In the genomic region with DNA sequence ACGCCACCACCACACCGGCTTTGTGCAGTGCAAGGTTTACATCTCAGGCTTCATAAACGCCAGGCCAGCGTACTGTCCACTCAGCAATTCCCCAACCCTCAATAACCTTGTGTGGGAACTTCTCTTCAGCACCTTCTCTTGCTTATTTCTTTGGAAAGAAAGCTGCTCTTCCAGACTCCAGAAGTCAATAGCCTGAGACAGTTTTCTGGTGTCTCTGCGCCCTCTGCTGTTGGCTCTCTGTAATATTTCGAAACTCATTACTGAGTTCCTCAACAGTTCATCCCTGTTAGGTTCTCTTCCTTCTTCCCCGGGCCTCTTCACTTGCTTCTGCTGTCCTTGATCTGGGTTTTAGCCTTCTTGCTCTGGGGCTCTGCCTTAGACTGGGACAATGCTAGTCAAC, we compare ENCODE assay signal across 8 mouse cellular contexts. TPM values are rescaled to one million over a fixed set of nuclear protein-coding genes. Genes with fewer than 3 reads are reported as not detected.
A peak's percentile ranks its signal among the peaks of the same experiment; 100 is the strongest.
DNase-seq lines count a peak whose midpoint lies in the region; TF ChIP-seq lines count a peak whose summit lies in the region.

No protein-coding gene starts in this region.

- no peaks in the 10 kb centered on the region; a peak in 1 of 4 replicates for H3K27me3 ChIP-seq in MEL (ENCODE audit: control insufficient read depth in 1 of 2, insufficient read depth in 2 of 2, low read length in 2 of 2)

- peak; percentile 96 for TF ChIP-seq RAD21 in MEL (IDR thresholded peaks at IDR 0.05; ENCODE audit: low read depth, low read length)

- no peaks in the 10 kb centered on the region for H3K79me2 ChIP-seq in MEL (ENCODE audit: control insufficient read depth, insufficient read depth, low read length, poor library complexity)

- H3K4me3 ChIP-seq in MEL (ENCODE audit: control insufficient read depth in 1 of 2, insufficient read depth in 1 of 2, low read depth in 2 of 2, low read length in 2 of 2), result no peak overlapping the region

- peak; percentile 56 for DNase-seq in gastrocnemius, adult 18-20 months (ENCODE audit: low spot score)
- DNase-seq in gastrocnemius, postnatal 25 days, result no peak
- DNase-seq in MEL (ENCODE audit: low read depth, low spot score), result peak; percentile 83
- peak; percentile 60 to 78 for DNase-seq in cerebellum, postnatal 25 days
- peak; percentile 65 to 76 for DNase-seq in heart, postnatal 10 days
- DNase-seq in layer of hippocampus, adult 9-11 months, result peak; percentile 42
- DNase-seq in lung, postnatal 36 days, result peak; percentile 84
- peak; percentile 27 for DNase-seq in skeletal muscle tissue, adult 2 months (ENCODE audit: low read depth, low spot score)

- no peak for TF ChIP-seq EP300 in MEL (IDR thresholded peaks at IDR 0.05; ENCODE audit: low read depth in 1 of 2, low read length in 2 of 2)

- H3K36me3 ChIP-seq in MEL (ENCODE audit: control insufficient read depth in 1 of 2, insufficient read depth in 2 of 2, low read length in 2 of 2), result peaks cover 0 to 2% of the 10 kb centered on the region in 2 experiments; a peak in 1 of 4 replicates

- TF ChIP-seq CTCF in MEL (IDR thresholded peaks at IDR 0.05 in 2 of 3, conservative IDR thresholded peaks at IDR 0.05 in 1 of 3; ENCODE audit: control insufficient read depth in 1 of 3, insufficient read depth in 1 of 3, low read depth in 2 of 3, low read length in 3 of 3, poor library complexity in 1 of 3, severe bottlenecking in 1 of 3), result peak; percentile 70 to 95 (median 83)

- H3K4me1 ChIP-seq in MEL (ENCODE audit: control insufficient read depth in 1 of 2, insufficient read depth in 2 of 2, low read length in 2 of 2), result peaks cover 0 to 3% of the 10 kb centered on the region in 2 experiments; a peak in 1 of 4 replicates

- intact Hi-C loops in heart, postnatal 10 days (cut with DNase I), result loop anchor here (1.0 to 10.0 kb wide), 4 partner anchors 14 to 445 kb away; no protein-coding TSS in a partner anchor

- no peak for TF ChIP-seq POLR2A in MEL (IDR thresholded peaks at IDR 0.05; ENCODE audit: control insufficient read depth in 1 of 2, insufficient read depth in 1 of 2, low read depth in 1 of 2, low read length in 2 of 2, poor library complexity in 1 of 2)

- H3K9me3 ChIP-seq in MEL (replicated peaks; ENCODE audit: insufficient read depth, low read length), result no peaks in the 10 kb centered on the region

- no peak overlapping the region for H3K9ac ChIP-seq in MEL (ENCODE audit: control insufficient read depth, low read depth, low read length, poor library complexity, severe bottlenecking)

- no peak overlapping the region for H3K27ac ChIP-seq in MEL (ENCODE audit: control insufficient read depth, low read depth, low read length)

TF ChIP-seq in MEL, 35 proteins besides CTCF, POLR2A, EP300 and RAD21:
- no peak for TF ChIP-seq E2F4 (IDR thresholded peaks at IDR 0.05; ENCODE audit: borderline replicate concordance, low read depth, low read length)
- no peak for TF ChIP-seq MYB (IDR thresholded peaks at IDR 0.05; ENCODE audit: low read depth, low read length)
- 0 out of 2 replicates have a peak, but pooled peaks have one; percentile 13 for TF ChIP-seq HCFC1 (IDR thresholded peaks at IDR 0.05; ENCODE audit: low read depth, low read length)
- no peak for TF ChIP-seq MXI1 (IDR thresholded peaks at IDR 0.05; ENCODE audit: low read depth, low read length)
- TF ChIP-seq BHLHE40 (IDR thresholded peaks at IDR 0.05; ENCODE audit: borderline replicate concordance, low read depth, low read length), result no peak
- TF ChIP-seq POLR2AphosphoS2 (IDR thresholded peaks at IDR 0.05; ENCODE audit: low read length), result no peak
- no peak for TF ChIP-seq GATA1 (IDR thresholded peaks at IDR 0.05; ENCODE audit: low read depth, low read length)
- peak; percentile 90 for TF ChIP-seq ZC3H11A (IDR thresholded peaks at IDR 0.05; ENCODE audit: low read depth, low read length)
- no peak for TF ChIP-seq MEF2A (IDR thresholded peaks at IDR 0.05; ENCODE audit: extremely low read depth, insufficient replicate concordance, low read depth, low read length, poor library complexity, severe bottlenecking)
- TF ChIP-seq SMC3 (IDR thresholded peaks at IDR 0.05; ENCODE audit: low read depth, low read length), result peak; percentile 93
- no peak for TF ChIP-seq RCOR1 (IDR thresholded peaks at IDR 0.05; ENCODE audit: low read depth, low read length)
- TF ChIP-seq ETS1 (IDR thresholded peaks at IDR 0.05; ENCODE audit: low read depth, low read length), result no peak
- TF ChIP-seq TBP (IDR thresholded peaks at IDR 0.05; ENCODE audit: low read depth, low read length), result 0 out of 2 replicates have a peak, but pooled peaks have one; percentile 14
- TF ChIP-seq POLR2AphosphoS5 (IDR thresholded peaks at IDR 0.05; ENCODE audit: borderline replicate concordance, low read depth, low read length), result no peak
- no peak for TF ChIP-seq MYC (IDR thresholded peaks at IDR 0.05; ENCODE audit: low read depth, low read length)
- no peak for TF ChIP-seq ZKSCAN1 (IDR thresholded peaks at IDR 0.05; ENCODE audit: low read depth, low read length)
- no peak for TF ChIP-seq ZNF384 (IDR thresholded peaks at IDR 0.05; ENCODE audit: low read depth, low read length)
- TF ChIP-seq NELFE (IDR thresholded peaks at IDR 0.05; ENCODE audit: low read depth, low read length), result no peak
- TF ChIP-seq CHD2 (IDR thresholded peaks at IDR 0.05; ENCODE audit: low read length), result no peak
- TF ChIP-seq GABPA (IDR thresholded peaks at IDR 0.05; ENCODE audit: low read depth, low read length), result no peak
- no peak for TF ChIP-seq JUND (IDR thresholded peaks at IDR 0.05; ENCODE audit: low read depth, low read length)
- no peak for TF ChIP-seq ELF1 (IDR thresholded peaks at IDR 0.05; ENCODE audit: low read depth, low read length)
- TF ChIP-seq SIN3A (IDR thresholded peaks at IDR 0.05; ENCODE audit: low read length), result peak; percentile 36; the same call in 1 of the 2 replicates

RNA-seq across cellular contexts. Expression of a gene that starts 16.0 kb away (rescaled TPM):
- total RNA-seq in gastrocnemius, adult 18-20 months (2021), result 100 to 1,000 TPM; 173 to 201 TPM
- 100 to 1,000 TPM; 172 to 192 TPM for total RNA-seq in gastrocnemius, postnatal 25 days (2021)
- total RNA-seq in MEL (2012; rRNA removed), result 890 and 977 TPM in 2 replicates
- polyA plus RNA-seq in MEL (2012; ENCODE audit: insufficient read depth in 1 of 2, insufficient read length in 2 of 2, low read depth in 1 of 2, low replicate concordance in 2 of 2, missing spikeins in 1 of 2), result 100 to 1,000 TPM; 826 to 964 TPM
- 100 to 1,000 TPM; 282 to 285 TPM for total RNA-seq in heart, postnatal 10 days (2021)

RNA-seq across cellular contexts. Expression of a gene that starts 30.1 kb away (rescaled TPM):
- 10 to 100 TPM; 17.5 to 23.1 TPM for total RNA-seq in gastrocnemius, adult 18-20 months (2021)
- 10 to 100 TPM; 10.7 to 15.2 TPM for total RNA-seq in gastrocnemius, postnatal 25 days (2021)
- 109 and 179 TPM in 2 replicates for total RNA-seq in MEL (2012; rRNA removed)
- polyA plus RNA-seq in MEL (2012; ENCODE audit: insufficient read depth in 1 of 2, insufficient read length in 2 of 2, low read depth in 1 of 2, low replicate concordance in 2 of 2, missing spikeins in 1 of 2), result 100 to 1,000 TPM in 1 of 2 experiments, not detected in 1; 365 TPM
- total RNA-seq in heart, postnatal 10 days (2021), result 10 to 100 TPM; 53.7 to 58.5 TPM

RNA-seq across cellular contexts. Expression of a gene that starts 51.1 kb away (rescaled TPM):
- 1 to 10 TPM; 2.9 to 6.3 TPM for total RNA-seq in gastrocnemius, adult 18-20 months (2021)
- total RNA-seq in gastrocnemius, postnatal 25 days (2021), result 1 to 10 TPM; 3.3 to 6.6 TPM
- 9.5 and 10.0 TPM in 2 replicates for total RNA-seq in MEL (2012; rRNA removed)
- polyA plus RNA-seq in MEL (2012; ENCODE audit: insufficient read depth in 1 of 2, insufficient read length in 2 of 2, low read depth in 1 of 2, low replicate concordance in 2 of 2, missing spikeins in 1 of 2), result 10 to 100 TPM in 1 of 2 experiments, not detected in 1; 19.4 TPM
- 10 to 100 TPM; 10.1 to 10.4 TPM for total RNA-seq in heart, postnatal 10 days (2021)
